23 mouse cellular contexts compared by ENCODE assay signal in the genomic region with DNA sequence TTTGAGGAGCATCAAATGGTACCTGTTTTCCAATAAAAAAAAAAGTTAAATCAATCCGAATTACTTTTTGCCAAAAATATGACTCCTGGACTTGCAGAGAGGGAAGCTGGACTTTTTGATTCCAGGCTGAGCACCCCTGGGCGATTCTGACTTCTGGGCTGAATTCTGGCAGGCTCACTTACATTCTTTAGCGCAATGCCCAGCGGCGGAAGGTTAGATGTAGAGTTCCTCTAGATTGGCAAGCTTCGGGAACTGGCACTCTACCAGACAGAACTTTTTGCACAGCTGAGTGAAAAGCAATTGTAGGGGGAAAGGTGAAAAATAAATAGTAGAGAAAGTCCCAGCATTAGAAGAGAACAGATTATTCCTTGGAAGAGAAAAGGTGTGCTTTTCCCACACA.
DNase-seq lines count a peak whose midpoint lies in the region; ATAC-seq and TF ChIP-seq lines count a peak whose summit lies in the region.
"Had no signal": no experiment of that assay in that cellular context is flagged by ENCODE, and none has a peak within 500 bp of the region (broad histone marks: within the 10 kb centered on the region; RNA-seq: fewer than 3 reads in every experiment).

No protein-coding gene starts in this region.

- TF ChIP-seq POLR2A in thymus, adult 2 months (IDR thresholded peaks at IDR 0.05; ENCODE audit: control insufficient read depth, extremely low read depth, insufficient read depth, low read length, poor library complexity): no peak

- DNase-seq in heart, adult 11 months: peak; percentile 80
- DNase-seq in heart, adult 8-10 months (ENCODE audit: low spot score): no peak
- DNase-seq in kidney, adult 11 months: peak; percentile 45
- DNase-seq in urinary bladder, postnatal 14 days (ENCODE audit: low spot score): peak; percentile 3
- DNase-seq in urinary bladder, postnatal 36 days (ENCODE audit: low spot score in 2 of 2): no peak
- peak; percentile 40 to 58 for DNase-seq in kidney, postnatal 36 days
- no peak for DNase-seq in thymus, adult 2 months
- DNase-seq: cerebellum, adult 8-10 months; cerebellum, postnatal 36 days; gastrocnemius, postnatal 10 days; retina, postnatal 1 day; right cerebral cortex, postnatal 14 days; thymus, postnatal 14 days had no signal

- no peaks in the 10 kb centered on the region for H3K4me1 ChIP-seq in kidney, embryonic 14.5 days (ENCODE audit: control insufficient read depth, insufficient read depth, low read length)
- no peaks in the 10 kb centered on the region for H3K4me1 ChIP-seq in thymus, adult 2 months (replicated peaks; ENCODE audit: control insufficient read depth, insufficient read depth, low read length)
- H3K4me1 ChIP-seq: forebrain, embryonic 13.5 days; hindbrain, embryonic 15.5 days; midbrain, embryonic 10.5 days; midbrain, embryonic 15.5 days; neural tube, embryonic 15.5 days had no signal

- no peak overlapping the region for H3K9ac ChIP-seq in kidney, embryonic 14.5 days (ENCODE audit: low read depth, low read length)
- H3K9ac ChIP-seq: forebrain, embryonic 13.5 days; hindbrain, embryonic 15.5 days; limb, embryonic 13.5 days; midbrain, embryonic 15.5 days; neural tube, embryonic 15.5 days had no signal

- TF ChIP-seq CTCF in thymus, adult 2 months (IDR thresholded peaks at IDR 0.05; ENCODE audit: borderline replicate concordance, control insufficient read depth, extremely low read depth, insufficient read depth, low read length, poor library complexity): no peak

- no peak for ATAC-seq in kidney, embryonic 14.5 days (ENCODE audit: low FRiP score, low TSS enrichment)
- ATAC-seq: forebrain, embryonic 13.5 days; inflammation-experienced regulatory T-cells, adult 6 months; midbrain, embryonic 15.5 days; Patski had no signal

- 89% methylated on average over 6 of the region's 6 CpGs for WGBS in kidney, embryonic 14.5 days
- WGBS in thymus, adult 2 months: 91% methylated on average over 6 of the region's 6 CpGs

- no peak overlapping the region for H3K4me2 ChIP-seq in kidney, embryonic 14.5 days (replicated peaks; ENCODE audit: low read depth, low read length)
- H3K4me2 ChIP-seq: forebrain, embryonic 13.5 days; hindbrain, embryonic 15.5 days; limb, embryonic 13.5 days; liver, embryonic 11.5 days; midbrain, embryonic 15.5 days; neural tube, embryonic 15.5 days had no signal

- no peak overlapping the region for H3K4me3 ChIP-seq in kidney, embryonic 14.5 days (ENCODE audit: low read length)
- no peak overlapping the region for H3K4me3 ChIP-seq in thymus, adult 2 months (ENCODE audit: control insufficient read depth, insufficient read depth, low read length)
- H3K4me3 ChIP-seq: forebrain, embryonic 13.5 days; hindbrain, embryonic 15.5 days; limb, embryonic 13.5 days; midbrain, embryonic 10.5 days; midbrain, embryonic 15.5 days; neural tube, embryonic 15.5 days had no signal

- H3K9me3 ChIP-seq in kidney, embryonic 14.5 days (ENCODE audit: control insufficient read depth, low read length): no peaks in the 10 kb centered on the region
- H3K9me3 ChIP-seq: forebrain, embryonic 13.5 days; limb, embryonic 13.5 days; midbrain, embryonic 15.5 days; neural tube, embryonic 15.5 days had no signal

- no peaks in the 10 kb centered on the region for H3K36me3 ChIP-seq in kidney, embryonic 14.5 days (ENCODE audit: control insufficient read depth, insufficient read depth, low read length)
- no peaks in the 10 kb centered on the region for H3K36me3 ChIP-seq in thymus, adult 2 months (ENCODE audit: control insufficient read depth, insufficient read depth, low read length)
- H3K36me3 ChIP-seq: hindbrain, embryonic 15.5 days; limb, embryonic 13.5 days; midbrain, embryonic 10.5 days; midbrain, embryonic 15.5 days; neural tube, embryonic 15.5 days had no signal

- H3K27ac ChIP-seq in kidney, embryonic 14.5 days (ENCODE audit: low read depth, low read length): no peak overlapping the region
- H3K27ac ChIP-seq in thymus, adult 2 months (ENCODE audit: control insufficient read depth, insufficient read depth, low read length): no peak overlapping the region
- H3K27ac ChIP-seq: forebrain, embryonic 13.5 days; hindbrain, embryonic 15.5 days; limb, embryonic 13.5 days; midbrain, embryonic 10.5 days; midbrain, embryonic 15.5 days; neural tube, embryonic 15.5 days had no signal

- H3K27me3 ChIP-seq in kidney, embryonic 14.5 days (ENCODE audit: control insufficient read depth, insufficient read depth, low read length): no peaks in the 10 kb centered on the region
- no peaks in the 10 kb centered on the region for H3K27me3 ChIP-seq in thymus, adult 2 months (ENCODE audit: control insufficient read depth, insufficient read depth, low read length)
- H3K27me3 ChIP-seq: forebrain, embryonic 13.5 days; hindbrain, embryonic 15.5 days; midbrain, embryonic 15.5 days; neural tube, embryonic 15.5 days had no signal

Comparison
In these comparisons a context has a peak if more than half of its experiments do, and no peak if none do; other contexts are left out.
1. DNase-seq: peak in heart, adult 11 months (single experiment), kidney, adult 11 months (single experiment), urinary bladder, postnatal 14 days (single experiment) and kidney, postnatal 36 days (2 of 2); none in heart, adult 8-10 months (single experiment), urinary bladder, postnatal 36 days (0 of 2) and thymus, adult 2 months (single experiment).